Mouse (Mus musculus) ES-E14 (cell line): ENCODE measurements around the gene Sfxn5. TPM values are rescaled to one million over a fixed set of nuclear protein-coding genes. Genes with fewer than 3 reads are reported as not detected.

Experiments used
- DNase-seq: peaks from one replicate; pipeline ENCODE4 v3.0.0-alpha.2; 2013; ENCODE audit warnings: low read depth, low spot score
- H3K27ac ChIP-seq: 2 replicates; pipeline ENCODE4 v1.5.1; 2012; ENCODE audit warnings: low read depth, mild to moderate bottlenecking, low read length, moderate library complexity, mixed read lengths; ENCODE audit not compliant: poor library complexity, insufficient read depth, severe bottlenecking
- H3K36me3 ChIP-seq: 2 replicates; pipeline ENCODE4 v1.6.1; 2012; ENCODE audit warnings: mild to moderate bottlenecking, low read length, moderate library complexity, mixed read lengths; ENCODE audit not compliant: control insufficient read depth, poor library complexity, insufficient read depth, severe bottlenecking
- H3K4me1 ChIP-seq, 2 experiments: fragments of 150-350 bp in 1 of 2; sonication (generic) in 1 of 2; 2 replicates each; pipeline ENCODE4 v1.6.1; 2012; ENCODE audit warnings: low read length in 2 of 2, mild to moderate bottlenecking in 1 of 2, mixed read lengths in 1 of 2; ENCODE audit not compliant: control insufficient read depth in 2 of 2, insufficient read depth in 2 of 2, poor library complexity in 1 of 2
- H3K4me3 ChIP-seq, 2 experiments: fragments of 150-350 bp in 1 of 2; sonication (generic) in 1 of 2; 2 replicates each; pipeline ENCODE4 v1.5.1; 2012; ENCODE audit warnings: low read length in 2 of 2, low read depth in 1 of 2, mild to moderate bottlenecking in 1 of 2, mixed read lengths in 1 of 2; ENCODE audit not compliant: insufficient read depth in 1 of 2, poor library complexity in 1 of 2, severe bottlenecking in 1 of 2
- H3K9ac ChIP-seq: 2 replicates; pipeline ENCODE4 v1.6.1; 2012; ENCODE audit warnings: low read depth, mild to moderate bottlenecking, low read length, mixed read lengths; ENCODE audit not compliant: poor library complexity, insufficient read depth, severe bottlenecking
- H3K9me3 ChIP-seq: fragments of 150-350 bp; sonication (generic); 2 replicates; pipeline ENCODE4 v1.6.1; 2012; ENCODE audit warnings: low read depth, mild to moderate bottlenecking, low read length; ENCODE audit not compliant: control insufficient read depth, insufficient read depth
- CHD2 ChIP-seq: IDR thresholded peaks from 2 replicates; pipeline ENCODE4 v1.6.1; 2014; ENCODE audit warnings: mild to moderate bottlenecking, low read depth, low read length, inconsistent platforms
- HCFC1 ChIP-seq: IDR thresholded peaks from 2 replicates; pipeline ENCODE4 v1.6.1; 2012; ENCODE audit warnings: low read length, inconsistent platforms, borderline replicate concordance; ENCODE audit not compliant: insufficient read depth
- MAFK ChIP-seq: IDR thresholded peaks from 2 replicates; pipeline ENCODE4 v1.6.1; 2014; ENCODE audit warnings: mild to moderate bottlenecking, low read depth, low read length, inconsistent platforms; ENCODE audit not compliant: insufficient read depth
- ZC3H11A ChIP-seq: IDR thresholded peaks from 2 replicates; pipeline ENCODE4 v1.6.1; 2012; ENCODE audit warnings: low read depth, mild to moderate bottlenecking, inconsistent platforms, low read length, borderline replicate concordance
- ZNF384 ChIP-seq: IDR thresholded peaks from 2 replicates; pipeline ENCODE4 v1.6.1; 2012; ENCODE audit warnings: low read depth, low read length, inconsistent platforms
- in situ Hi-C, 2 experiments: fragments of 600-800 bp; cut with MboI; formaldehyde crosslinking; loops; one replicate each; pipeline ENCODE4 v1.15.1; 2025; ENCODE audit warnings: low sequenced_read_pairs in 2 of 2, inconsistent platforms in 1 of 2; ENCODE audit not compliant: unreplicated experiment in 2 of 2
- total RNA-seq: library from RNA; depleted of rRNA; stranded (reverse); fragments of 300-350 nt; gene quantifications from 2 replicates; pipeline ENCODE4 v1.2.3, GENCODE M21; 2012

Sfxn5 gene
- total RNA-seq, 1 experiment: 4.9 TPM

DNA sequence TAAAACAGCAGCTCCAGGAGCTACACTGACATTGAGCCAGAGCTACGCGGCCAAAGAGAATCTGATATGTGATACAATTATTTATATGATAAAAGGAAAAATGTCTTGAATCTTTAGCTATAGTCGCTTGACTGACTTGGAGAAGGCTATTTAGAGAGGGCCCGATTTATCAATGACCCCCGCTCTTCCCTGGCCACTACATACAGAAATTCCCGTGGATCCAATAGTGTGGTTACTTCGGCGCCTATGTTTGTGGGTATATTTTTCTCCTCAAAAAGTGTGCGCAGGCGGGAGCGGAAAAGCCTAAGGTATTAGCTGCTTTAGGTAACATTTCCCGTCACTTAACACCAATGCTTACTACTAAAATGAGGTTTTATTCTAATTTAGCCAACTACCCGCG, 143.9 kb downstream of the Sfxn5 start:
- no peak overlapping the region for H3K4me3 ChIP-seq
- no peaks in the 10 kb centered on the region for H3K9me3 ChIP-seq
- H3K9ac ChIP-seq: no peak overlapping the region
- no peak for DNase-seq
- in situ Hi-C loops: loop anchor here (25.0 kb wide), 2 partner anchors 602 to 1477 kb away; partner anchors contain the start of genes Vax2 (in 2 of the 2) and Cyp26b1 (in 1 of the 2)
- TF ChIP-seq HCFC1: no peak
- TF ChIP-seq ZNF384: no peak
- TF ChIP-seq ZC3H11A: no peak
- no peak for TF ChIP-seq CHD2
- TF ChIP-seq MAFK: no peak
- H3K4me1 ChIP-seq: peaks cover 0 to 6% of the 10 kb centered on the region in 2 experiments; a peak in 1 of 4 replicates
- H3K27ac ChIP-seq: no peak overlapping the region
- no peaks in the 10 kb centered on the region for H3K36me3 ChIP-seq

GRCm38 (mm10) chr6:85188256-85189110, 144.7 kb downstream of the Sfxn5 start:
- Histone ChIP-seq H3K36me3 (no peaks in the 10 kb centered on the region), H3K4me3 (peak overlapping the region; percentile 61 to 81), H3K9ac (peak overlapping the region; percentile 22; the same call in 1 of the 2 replicates), H3K27ac (no peak overlapping the region), H3K4me1 (peaks cover 0 to 2% of the 10 kb centered on the region in 2 experiments; a peak in 1 of 4 replicates), H3K9me3 (no peaks in the 10 kb centered on the region)
- DNase-seq: no peak
- in situ Hi-C loops: loop anchor here (25.0 kb wide), 2 partner anchors 601 to 1476 kb away; partner anchors contain the start of genes Vax2 (in 2 of the 2) and Cyp26b1 (in 1 of the 2)
- TF ChIP-seq ZC3H11A (no peak), HCFC1 (no peak), MAFK (no peak), ZNF384 (no peak), CHD2 (no peak)

DNA sequence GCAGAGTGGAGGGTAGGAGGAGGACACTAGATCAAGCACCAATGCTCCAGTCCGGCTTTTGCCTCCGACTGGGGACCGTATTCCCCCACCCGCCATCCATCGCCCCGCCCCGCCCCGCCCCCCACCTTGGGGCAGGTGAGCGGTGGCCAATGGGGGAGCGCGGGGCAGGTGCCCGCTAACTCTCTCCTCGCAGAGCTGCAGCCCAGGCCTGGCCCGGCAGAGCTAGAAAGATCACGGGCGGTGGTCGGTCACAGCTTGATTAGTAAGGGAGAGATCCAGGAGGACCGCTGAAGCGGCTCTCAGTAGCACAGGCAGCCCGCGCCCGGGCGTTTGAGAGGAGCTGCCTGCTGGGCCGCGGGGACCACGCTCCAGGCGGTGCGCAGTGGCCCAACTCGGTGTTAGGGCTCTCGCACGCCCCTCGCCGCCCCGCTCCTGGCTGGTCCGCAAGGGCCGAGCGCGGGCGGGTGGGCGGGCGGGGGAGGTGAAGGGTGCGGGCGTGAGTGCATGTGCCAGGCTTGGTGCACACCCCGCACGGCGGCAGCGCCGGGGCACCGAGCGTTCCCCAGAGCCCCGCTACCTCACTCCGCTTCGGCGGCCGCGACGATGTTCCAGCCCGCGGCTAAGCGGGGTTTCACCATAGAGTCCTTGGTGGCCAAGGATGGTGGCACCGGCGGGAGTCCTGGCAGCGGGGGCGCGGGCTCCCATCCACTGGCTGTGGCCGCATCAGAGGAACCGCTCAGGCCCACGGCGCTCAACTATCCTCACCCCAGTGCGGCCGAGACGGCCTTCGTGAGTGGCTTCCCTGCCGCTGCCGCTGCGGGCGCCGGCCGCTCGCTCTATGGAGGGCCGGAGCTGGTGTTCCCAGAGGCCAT, 145.6 kb downstream of the Sfxn5 start, which contains the start of gene Emx1:
Gene Emx1 (plus strand): TSS at position 99 of the 872 bp plus-strand sequence.
- in situ Hi-C loops: loop anchor here (25.0 kb wide), 2 partner anchors 600 to 1475 kb away; partner anchors contain the start of genes Vax2 (in 2 of the 2) and Cyp26b1 (in 1 of the 2)
- DNase-seq: peak; percentile 75
- no peaks in the 10 kb centered on the region for H3K9me3 ChIP-seq
- no peak within 1 kb of the TSS for H3K27ac ChIP-seq
- H3K36me3 ChIP-seq: no peaks in the 10 kb centered on the region
- H3K9ac ChIP-seq: peak within 1 kb of the TSS; percentile 22; the same call in 1 of the 2 replicates
- TF ChIP-seq CHD2 (no peak), HCFC1 (no peak), ZNF384 (no peak), ZC3H11A (no peak), MAFK (no peak)
- H3K4me3 ChIP-seq: peak within 1 kb of the TSS; percentile 61 to 81
- H3K4me1 ChIP-seq: peaks cover 0 to 2% of the 10 kb centered on the region in 2 experiments; a peak in 1 of 4 replicates

- no peak for DNase-seq
- H3K4me3 ChIP-seq: peak overlapping the region; percentile 4 to 62; a peak in 2 of 4 replicates
- in situ Hi-C loops: loop anchor here (25.0 kb wide), 2 partner anchors 599 to 1474 kb away; partner anchors contain the start of genes Vax2 (in 2 of the 2) and Cyp26b1 (in 1 of the 2)
- no peak overlapping the region for H3K9ac ChIP-seq
- peaks cover 0 to 2% of the 10 kb centered on the region in 2 experiments; a peak in 1 of 4 replicates for H3K4me1 ChIP-seq
- H3K36me3 ChIP-seq: no peaks in the 10 kb centered on the region
- TF ChIP-seq CHD2: no peak
- no peak for TF ChIP-seq ZC3H11A
- no peak for TF ChIP-seq MAFK
- no peak for TF ChIP-seq HCFC1
- no peak for TF ChIP-seq ZNF384
- no peaks in the 10 kb centered on the region for H3K9me3 ChIP-seq
- no peak overlapping the region for H3K27ac ChIP-seq
Observed at GRCm38 (mm10) chr6:85186744-85187059, 146.5 kb downstream of the Sfxn5 start.
